Mouse (Mus musculus): Measurements from ENCODE around the gene Nin. TPM values are rescaled to one million over a fixed set of nuclear protein-coding genes. Genes with fewer than 3 reads are reported as not detected.

Gene Nin
- total RNA-seq, 1 experiment: 13.9 TPM

- Histone ChIP-seq H3K9me3 (ENCODE audit: control insufficient read depth, insufficient read depth, low read depth, low read length) (no peaks in the 10 kb centered on the region), H3K4me1 (ENCODE audit: control insufficient read depth in 2 of 2, insufficient read depth in 2 of 2, low read length in 2 of 2, poor library complexity in 1 of 2) (no peaks in the 10 kb centered on the region), H3K27ac (ENCODE audit: insufficient read depth, low read depth, low read length, poor library complexity, severe bottlenecking) (no peak overlapping the region), H3K4me3 (ENCODE audit: insufficient read depth in 1 of 2, low read depth in 1 of 2, low read length in 2 of 2, poor library complexity in 1 of 2, severe bottlenecking in 1 of 2) (no peak overlapping the region), H3K9ac (ENCODE audit: insufficient read depth, low read depth, low read length, poor library complexity, severe bottlenecking) (no peak overlapping the region), H3K36me3 (ENCODE audit: control insufficient read depth, insufficient read depth, low read length, poor library complexity, severe bottlenecking) (no peaks in the 10 kb centered on the region)
- in situ Hi-C loops (cut with MboI; ENCODE audit: low sequenced_read_pairs in 2 of 2, unreplicated experiment in 2 of 2): no loop called here
- no peak for DNase-seq (ENCODE audit: low read depth, low spot score)
- TF ChIP-seq MAFK (IDR thresholded peaks at IDR 0.05; ENCODE audit: insufficient read depth, low read depth, low read length) (no peak), CHD2 (IDR thresholded peaks at IDR 0.05; ENCODE audit: low read depth, low read length) (no peak), ZC3H11A (IDR thresholded peaks at IDR 0.05; ENCODE audit: borderline replicate concordance, low read depth, low read length) (no peak), HCFC1 (IDR thresholded peaks at IDR 0.05; ENCODE audit: borderline replicate concordance, insufficient read depth, low read length) (no peak), ZNF384 (IDR thresholded peaks at IDR 0.05; ENCODE audit: low read depth, low read length) (no peak)
These were observed 26.4 kb upstream of the Nin start for GRCm38 (mm10) chr12:70139871-70140270.

- Histone ChIP-seq H3K4me1 (ENCODE audit: control insufficient read depth in 2 of 2, insufficient read depth in 2 of 2, low read length in 2 of 2, poor library complexity in 1 of 2) (no peaks in the 10 kb centered on the region), H3K36me3 (ENCODE audit: control insufficient read depth, insufficient read depth, low read length, poor library complexity, severe bottlenecking) (no peaks in the 10 kb centered on the region), H3K27ac (ENCODE audit: insufficient read depth, low read depth, low read length, poor library complexity, severe bottlenecking) (no peak overlapping the region), H3K9me3 (ENCODE audit: control insufficient read depth, insufficient read depth, low read depth, low read length) (no peaks in the 10 kb centered on the region), H3K9ac (ENCODE audit: insufficient read depth, low read depth, low read length, poor library complexity, severe bottlenecking) (no peak overlapping the region), H3K4me3 (ENCODE audit: insufficient read depth in 1 of 2, low read depth in 1 of 2, low read length in 2 of 2, poor library complexity in 1 of 2, severe bottlenecking in 1 of 2) (no peak overlapping the region)
- in situ Hi-C loops (cut with MboI; ENCODE audit: low sequenced_read_pairs in 2 of 2, unreplicated experiment in 2 of 2): no loop called here
- no peak for DNase-seq (ENCODE audit: low read depth, low spot score)
- no peak for TF ChIP-seq CHD2 (IDR thresholded peaks at IDR 0.05; ENCODE audit: low read depth, low read length)
- no peak for TF ChIP-seq HCFC1 (IDR thresholded peaks at IDR 0.05; ENCODE audit: borderline replicate concordance, insufficient read depth, low read length)
- no peak for TF ChIP-seq MAFK (IDR thresholded peaks at IDR 0.05; ENCODE audit: insufficient read depth, low read depth, low read length)
- TF ChIP-seq ZNF384 (IDR thresholded peaks at IDR 0.05; ENCODE audit: low read depth, low read length): no peak
- no peak for TF ChIP-seq ZC3H11A (IDR thresholded peaks at IDR 0.05; ENCODE audit: borderline replicate concordance, low read depth, low read length)
These were observed 24.1 kb upstream of the Nin start for GRCm38 (mm10) chr12:70137626-70138025.

- H3K9ac ChIP-seq (ENCODE audit: insufficient read depth, low read depth, low read length, poor library complexity, severe bottlenecking): no peak overlapping the region
- in situ Hi-C loops (cut with MboI; ENCODE audit: low sequenced_read_pairs in 2 of 2, unreplicated experiment in 2 of 2): no loop called here
- no peaks in the 10 kb centered on the region for H3K36me3 ChIP-seq (ENCODE audit: control insufficient read depth, insufficient read depth, low read length, poor library complexity, severe bottlenecking)
- H3K4me1 ChIP-seq (ENCODE audit: control insufficient read depth in 2 of 2, insufficient read depth in 2 of 2, low read length in 2 of 2, poor library complexity in 1 of 2): no peaks in the 10 kb centered on the region
- DNase-seq (ENCODE audit: low read depth, low spot score): no peak
- no peak overlapping the region for H3K4me3 ChIP-seq (ENCODE audit: insufficient read depth in 1 of 2, low read depth in 1 of 2, low read length in 2 of 2, poor library complexity in 1 of 2, severe bottlenecking in 1 of 2)
- no peaks in the 10 kb centered on the region for H3K9me3 ChIP-seq (ENCODE audit: control insufficient read depth, insufficient read depth, low read depth, low read length)
- no peak overlapping the region for H3K27ac ChIP-seq (ENCODE audit: insufficient read depth, low read depth, low read length, poor library complexity, severe bottlenecking)
- no peak for TF ChIP-seq CHD2 (IDR thresholded peaks at IDR 0.05; ENCODE audit: low read depth, low read length)
- no peak for TF ChIP-seq ZNF384 (IDR thresholded peaks at IDR 0.05; ENCODE audit: low read depth, low read length)
- no peak for TF ChIP-seq ZC3H11A (IDR thresholded peaks at IDR 0.05; ENCODE audit: borderline replicate concordance, low read depth, low read length)
- TF ChIP-seq HCFC1 (IDR thresholded peaks at IDR 0.05; ENCODE audit: borderline replicate concordance, insufficient read depth, low read length): no peak
- no peak for TF ChIP-seq MAFK (IDR thresholded peaks at IDR 0.05; ENCODE audit: insufficient read depth, low read depth, low read length)
These were observed 23.6 kb upstream of the Nin start for GRCm38 (mm10) chr12:70137095-70137494.

GRCm38 (mm10) chr12:70136185-70136756, 22.8 kb upstream of the Nin start:
- H3K4me3 ChIP-seq (ENCODE audit: insufficient read depth in 1 of 2, low read depth in 1 of 2, low read length in 2 of 2, poor library complexity in 1 of 2, severe bottlenecking in 1 of 2): no peak overlapping the region
- TF ChIP-seq MAFK (IDR thresholded peaks at IDR 0.05; ENCODE audit: insufficient read depth, low read depth, low read length) (no peak), ZNF384 (IDR thresholded peaks at IDR 0.05; ENCODE audit: low read depth, low read length) (no peak), HCFC1 (IDR thresholded peaks at IDR 0.05; ENCODE audit: borderline replicate concordance, insufficient read depth, low read length) (no peak), ZC3H11A (IDR thresholded peaks at IDR 0.05; ENCODE audit: borderline replicate concordance, low read depth, low read length) (no peak), CHD2 (IDR thresholded peaks at IDR 0.05; ENCODE audit: low read depth, low read length) (no peak)
- H3K9me3 ChIP-seq (ENCODE audit: control insufficient read depth, insufficient read depth, low read depth, low read length): no peaks in the 10 kb centered on the region
- no peak overlapping the region for H3K9ac ChIP-seq (ENCODE audit: insufficient read depth, low read depth, low read length, poor library complexity, severe bottlenecking)
- in situ Hi-C loops (cut with MboI; ENCODE audit: low sequenced_read_pairs in 2 of 2, unreplicated experiment in 2 of 2): no loop called here
- no peak for DNase-seq (ENCODE audit: low read depth, low spot score)
- H3K36me3 ChIP-seq (ENCODE audit: control insufficient read depth, insufficient read depth, low read length, poor library complexity, severe bottlenecking): no peaks in the 10 kb centered on the region
- H3K27ac ChIP-seq (ENCODE audit: insufficient read depth, low read depth, low read length, poor library complexity, severe bottlenecking): no peak overlapping the region
- H3K4me1 ChIP-seq (ENCODE audit: control insufficient read depth in 2 of 2, insufficient read depth in 2 of 2, low read length in 2 of 2, poor library complexity in 1 of 2): no peaks in the 10 kb centered on the region
